Mouse (Mus musculus): Measurements from ENCODE around the gene Cpne6. TPM values are rescaled to one million over a fixed set of nuclear protein-coding genes. Genes with fewer than 3 reads are reported as not detected.
A peak's percentile ranks its signal among the peaks of the same experiment; 100 is the strongest.

The Cpne6 gene
- polyA plus RNA-seq, 1 experiment from 2014 or later, result 0.74 TPM

DNA sequence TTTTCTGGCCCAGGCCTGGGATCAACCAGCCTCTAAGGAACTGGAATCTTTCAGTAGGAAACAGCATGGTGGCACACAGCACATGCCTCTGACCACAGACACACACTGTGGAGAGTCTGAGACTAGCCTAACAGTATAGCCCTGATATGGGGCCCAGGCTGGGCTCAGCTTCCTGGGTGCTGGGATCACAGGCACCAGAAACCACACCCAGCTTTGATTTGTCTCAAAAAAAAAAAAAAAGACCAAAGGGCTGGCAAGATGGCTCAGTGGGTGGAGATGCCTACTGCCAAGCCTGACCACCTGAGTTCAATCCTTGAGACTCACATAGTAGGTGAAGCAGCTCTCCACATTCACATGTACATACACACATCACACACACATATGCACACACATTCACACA, 44.4 kb downstream of the Cpne6 start:
- Histone ChIP-seq H3K27ac (replicated peaks; ENCODE audit: low read depth, low read length) (no peak overlapping the region), H3K4me2 (ENCODE audit: low read length) (no peak overlapping the region), H3K4me1 (ENCODE audit: control insufficient read depth, insufficient read depth, low read length) (peaks cover 3% of the 10 kb centered on the region; the same call in 1 of the 2 replicates), H3K27me3 (ENCODE audit: control insufficient read depth, insufficient read depth, low read length) (no peaks in the 10 kb centered on the region), H3K9ac (replicated peaks; ENCODE audit: low read length) (no peak overlapping the region), H3K9me3 (ENCODE audit: control insufficient read depth, low read length) (no peaks in the 10 kb centered on the region), H3K4me3 (replicated peaks; ENCODE audit: low read depth, low read length) (no peak overlapping the region), H3K36me3 (ENCODE audit: control insufficient read depth, insufficient read depth, low read length) (peaks cover 2% of the 10 kb centered on the region; the same call in 1 of the 2 replicates)
- no peak for ATAC-seq (ENCODE audit: low FRiP score, low TSS enrichment)
- DNase-seq, result no peak

DNA sequence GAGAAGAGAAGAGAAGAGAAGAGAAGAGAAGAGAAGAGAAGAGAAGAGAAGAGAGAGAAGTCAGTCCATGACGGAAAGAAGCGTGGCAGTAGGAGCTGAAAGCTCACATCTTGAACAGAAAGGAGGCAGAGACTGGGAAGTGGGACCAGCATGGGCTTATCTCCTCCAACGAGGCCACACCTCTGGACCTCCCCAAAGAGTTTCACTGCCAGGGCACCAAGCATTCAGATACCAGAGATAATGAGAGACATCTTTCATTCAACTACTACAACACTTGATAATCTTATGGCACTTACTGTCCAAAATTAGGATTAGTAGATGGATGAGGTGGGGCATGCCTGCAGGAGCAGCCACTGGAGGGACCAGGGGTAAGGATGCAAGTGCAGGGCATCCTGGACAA, 45.5 kb downstream of the Cpne6 start:
- H3K4me3 ChIP-seq (replicated peaks; ENCODE audit: low read depth, low read length), result no peak overlapping the region
- H3K27me3 ChIP-seq (ENCODE audit: control insufficient read depth, insufficient read depth, low read length), result no peaks in the 10 kb centered on the region

DNA sequence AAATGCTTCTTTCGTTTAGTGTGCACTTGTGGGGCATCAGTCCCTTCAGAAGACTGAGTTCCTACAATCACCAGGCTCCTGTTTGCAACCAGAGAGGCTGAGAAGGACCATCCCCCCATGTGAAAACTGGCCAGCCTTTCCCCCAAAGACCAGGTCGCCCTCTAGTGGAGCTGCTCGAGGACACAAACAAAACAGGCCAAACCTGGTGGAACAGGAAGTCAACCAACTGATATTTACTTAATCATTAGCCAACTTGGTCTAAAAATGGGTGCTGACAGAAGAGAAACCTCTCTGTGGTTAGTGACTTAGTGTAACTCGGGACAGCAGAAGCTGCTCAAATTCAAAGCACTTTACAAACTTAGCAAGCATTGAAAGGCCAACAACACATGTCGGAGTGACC, 46.8 kb downstream of the Cpne6 start:
- H3K27ac ChIP-seq (replicated peaks; ENCODE audit: low read depth, low read length), result no peak overlapping the region
- no peaks in the 10 kb centered on the region for H3K27me3 ChIP-seq (ENCODE audit: control insufficient read depth, insufficient read depth, low read length)
- H3K4me1 ChIP-seq (ENCODE audit: control insufficient read depth, insufficient read depth, low read length), result peaks cover 11% of the 10 kb centered on the region
- 29% methylated on average over 5 of the region's 5 CpGs for WGBS
- no peak for ATAC-seq (ENCODE audit: low FRiP score, low TSS enrichment)
- H3K4me2 ChIP-seq (ENCODE audit: low read length), result no peak overlapping the region
- H3K36me3 ChIP-seq (ENCODE audit: control insufficient read depth, insufficient read depth, low read length), result no peaks in the 10 kb centered on the region
- no peak overlapping the region for H3K4me3 ChIP-seq (replicated peaks; ENCODE audit: low read depth, low read length)
- H3K9ac ChIP-seq (replicated peaks; ENCODE audit: low read length), result no peak overlapping the region
- no peaks in the 10 kb centered on the region for H3K9me3 ChIP-seq (ENCODE audit: control insufficient read depth, low read length)
- peak; percentile 83 for DNase-seq

More for the DNA sequence above, 45.5 kb downstream of the Cpne6 start:
- Histone ChIP-seq H3K4me2 (ENCODE audit: low read length) (no peak overlapping the region), H3K9me3 (ENCODE audit: control insufficient read depth, low read length) (no peaks in the 10 kb centered on the region), H3K27ac (replicated peaks; ENCODE audit: low read depth, low read length) (no peak overlapping the region), H3K4me1 (ENCODE audit: control insufficient read depth, insufficient read depth, low read length) (peaks cover 3% of the 10 kb centered on the region; the same call in 1 of the 2 replicates), H3K36me3 (ENCODE audit: control insufficient read depth, insufficient read depth, low read length) (no peaks in the 10 kb centered on the region), H3K9ac (replicated peaks; ENCODE audit: low read length) (no peak overlapping the region)
- ATAC-seq (ENCODE audit: low FRiP score, low TSS enrichment) (no peak), DNase-seq (no peak)
- 75% methylated on average over 3 of the region's 3 CpGs for WGBS

DNA sequence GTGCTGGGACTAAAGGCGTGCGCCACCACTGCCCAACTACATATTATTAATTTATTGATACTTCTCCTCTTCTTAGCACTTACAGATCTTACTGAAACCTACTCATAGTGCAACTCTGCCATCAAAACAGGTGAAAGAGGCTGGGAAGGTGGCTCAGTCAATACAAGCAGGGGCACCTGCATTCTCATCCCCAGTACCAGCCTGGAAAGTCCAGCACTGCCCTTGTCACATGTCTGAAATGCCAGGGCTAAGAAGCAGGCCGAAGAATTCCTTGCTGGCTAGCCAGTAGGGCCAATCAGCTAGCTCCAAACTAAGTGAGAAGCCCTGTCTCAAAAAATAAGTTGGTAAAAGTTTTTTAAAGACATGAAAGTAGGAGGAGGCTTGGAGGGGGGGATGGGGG, 47.3 kb downstream of the Cpne6 start:
- no peak overlapping the region for H3K4me3 ChIP-seq (replicated peaks; ENCODE audit: low read depth, low read length)
- no peaks in the 10 kb centered on the region for H3K36me3 ChIP-seq (ENCODE audit: control insufficient read depth, insufficient read depth, low read length)
- H3K27ac ChIP-seq (replicated peaks; ENCODE audit: low read depth, low read length), result no peak overlapping the region
- H3K27me3 ChIP-seq (ENCODE audit: control insufficient read depth, insufficient read depth, low read length), result no peaks in the 10 kb centered on the region
- ATAC-seq (ENCODE audit: low FRiP score, low TSS enrichment), result no peak
- H3K9ac ChIP-seq (replicated peaks; ENCODE audit: low read length), result no peak overlapping the region
- H3K9me3 ChIP-seq (ENCODE audit: control insufficient read depth, low read length), result no peaks in the 10 kb centered on the region
- H3K4me1 ChIP-seq (ENCODE audit: control insufficient read depth, insufficient read depth, low read length), result peaks cover 11% of the 10 kb centered on the region
- no peak overlapping the region for H3K4me2 ChIP-seq (ENCODE audit: low read length)
- no peak for DNase-seq
- 89% methylated on average over 3 of the region's 3 CpGs for WGBS

DNA sequence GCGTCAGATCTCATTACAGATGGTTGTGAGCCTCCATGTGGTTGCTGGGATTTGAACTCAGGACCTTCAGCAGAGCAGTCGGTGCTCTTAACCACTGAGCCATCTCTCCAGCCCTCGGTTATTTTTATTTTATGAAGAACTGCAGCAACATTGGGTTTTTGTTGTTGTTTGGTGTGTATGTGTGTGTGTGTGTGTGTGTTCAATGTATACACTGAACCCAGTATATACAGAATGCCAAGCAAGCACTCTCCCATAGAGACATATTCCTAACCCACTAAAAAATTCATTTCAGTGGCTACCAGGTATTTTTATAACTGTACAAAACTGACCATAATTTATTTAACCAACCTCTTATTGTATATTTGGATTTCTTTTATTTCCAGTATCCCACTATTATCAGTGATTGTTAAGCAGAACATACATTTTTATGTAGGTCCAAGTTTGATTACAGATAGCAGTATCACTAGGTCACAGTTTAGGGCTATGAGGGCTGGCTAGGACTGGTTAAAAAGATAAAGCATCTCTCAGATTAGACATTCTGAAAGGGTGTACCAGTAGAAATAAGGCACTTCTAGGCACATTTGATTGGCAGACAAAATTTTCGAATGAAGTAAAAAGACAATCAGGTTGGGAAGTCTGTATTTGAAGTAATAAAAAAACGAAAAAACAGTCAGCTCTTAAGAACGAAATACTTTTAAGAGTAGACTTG, 48.6 kb downstream of the Cpne6 start:
- Histone ChIP-seq H3K36me3 (ENCODE audit: control insufficient read depth, insufficient read depth, low read length) (peaks cover 7% of the 10 kb centered on the region), H3K9me3 (ENCODE audit: control insufficient read depth, low read length) (no peaks in the 10 kb centered on the region), H3K27ac (replicated peaks; ENCODE audit: low read depth, low read length) (0 out of 2 replicates have a peak overlapping the region, but pooled peaks have one; percentile 98), H3K4me2 (ENCODE audit: low read length) (peak overlapping the region; percentile 89), H3K9ac (replicated peaks; ENCODE audit: low read length) (peak overlapping the region; percentile 75), H3K4me1 (ENCODE audit: control insufficient read depth, insufficient read depth, low read length) (peaks cover 11% of the 10 kb centered on the region), H3K4me3 (replicated peaks; ENCODE audit: low read depth, low read length) (peak overlapping the region; percentile 67), H3K27me3 (ENCODE audit: control insufficient read depth, insufficient read depth, low read length) (no peaks in the 10 kb centered on the region)
- WGBS, result 64% methylated on average over 6 of the region's 6 CpGs
- ATAC-seq (ENCODE audit: low FRiP score, low TSS enrichment), result no peak
- no peak for DNase-seq

DNA sequence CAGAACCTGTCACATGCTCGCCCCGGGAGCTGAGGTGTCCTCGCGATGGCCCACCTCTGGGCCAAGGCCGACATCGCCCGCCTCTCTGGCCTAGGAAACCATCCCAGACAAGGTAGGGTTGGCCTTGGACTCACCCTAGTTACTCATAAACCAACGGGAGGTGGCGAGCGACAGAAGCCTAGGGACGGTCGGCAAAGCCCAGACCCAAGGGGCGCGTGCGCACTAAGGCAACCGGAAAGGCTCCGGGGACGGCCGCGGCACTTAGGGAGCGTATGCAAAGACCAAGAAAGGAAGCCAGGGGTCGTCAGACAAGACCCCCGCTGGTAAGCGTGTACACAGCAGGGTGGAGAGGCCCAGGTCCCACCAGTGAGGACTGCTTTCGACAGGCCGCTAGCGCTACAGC, 49.6 kb downstream of the Cpne6 start, which contains the start of gene Dcaf11:
Dcaf11 (plus strand) TSS at position 208 of the 403 bp plus-strand sequence.
- Histone ChIP-seq H3K4me2 (ENCODE audit: low read length) (peak within 1 kb of the TSS; percentile 89), H3K4me1 (ENCODE audit: control insufficient read depth, insufficient read depth, low read length) (peaks cover 11% of the 10 kb centered on the region), H3K27me3 (ENCODE audit: control insufficient read depth, insufficient read depth, low read length) (no peaks in the 10 kb centered on the region), H3K4me3 (replicated peaks; ENCODE audit: low read depth, low read length) (peak within 1 kb of the TSS; percentile 67), H3K36me3 (ENCODE audit: control insufficient read depth, insufficient read depth, low read length) (peaks cover 15% of the 10 kb centered on the region), H3K9ac (replicated peaks; ENCODE audit: low read length) (peak within 1 kb of the TSS; percentile 75), H3K27ac (replicated peaks; ENCODE audit: low read depth, low read length) (peak within 1 kb of the TSS; percentile 98), H3K9me3 (ENCODE audit: control insufficient read depth, low read length) (no peaks in the 10 kb centered on the region)
- ATAC-seq (ENCODE audit: low FRiP score, low TSS enrichment), result peak; percentile 82
- under 1% methylated on average over 27 of the region's 27 CpGs for WGBS
- peak; percentile 97 for DNase-seq

DNA sequence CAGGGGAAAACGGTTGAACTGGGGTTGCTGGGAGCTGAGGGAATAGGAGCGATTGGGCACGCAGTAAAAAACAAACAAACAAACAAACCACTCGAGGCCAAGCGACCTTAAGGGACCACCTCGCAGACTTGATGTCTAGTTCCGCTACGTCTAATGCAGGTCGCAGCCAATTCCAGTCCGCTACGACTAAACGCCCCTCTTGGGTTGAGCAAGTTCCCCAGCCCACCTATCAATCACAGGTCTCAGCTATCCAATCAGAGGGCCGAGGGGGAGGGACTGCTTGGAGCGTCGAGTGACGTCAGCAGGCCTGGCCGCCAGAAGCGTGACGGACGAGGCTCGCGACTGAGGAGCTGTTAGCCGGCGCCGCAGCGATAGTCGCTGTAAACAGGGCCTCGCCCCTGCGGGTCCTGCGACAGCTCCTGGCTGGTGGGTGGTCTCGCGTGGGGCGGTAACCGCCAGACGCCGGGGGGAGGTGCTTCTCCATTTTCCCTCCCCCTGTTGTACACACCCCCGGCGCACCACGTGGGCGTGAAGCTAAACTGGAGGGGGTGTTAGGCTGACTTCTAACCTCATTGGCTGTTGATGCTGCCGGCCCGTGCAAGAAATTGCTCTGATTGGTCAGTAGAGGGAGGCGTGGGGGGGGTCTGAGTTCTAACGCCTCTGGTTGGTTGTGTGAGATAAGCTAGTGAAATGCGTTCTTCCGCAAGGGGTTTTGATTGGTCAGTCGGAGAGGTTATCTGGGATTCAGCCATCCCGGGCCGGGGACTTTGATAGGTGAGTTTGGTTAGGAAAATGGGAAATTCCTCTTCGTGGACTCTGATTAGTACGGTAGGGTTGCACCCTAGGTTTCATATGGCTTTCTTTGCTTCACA, 50.2 kb downstream of the Cpne6 start, which contains the start of gene A730061H03Rik:
A730061H03Rik (minus strand) TSS at position 205 of the 872 bp plus-strand sequence.
- Histone ChIP-seq H3K4me3 (replicated peaks; ENCODE audit: low read depth, low read length) (peak within 1 kb of the TSS; percentile 67), H3K9ac (replicated peaks; ENCODE audit: low read length) (peak within 1 kb of the TSS; percentile 75), H3K27ac (replicated peaks; ENCODE audit: low read depth, low read length) (peak within 1 kb of the TSS; percentile 98), H3K4me2 (ENCODE audit: low read length) (peak within 1 kb of the TSS; percentile 89), H3K4me1 (ENCODE audit: control insufficient read depth, insufficient read depth, low read length) (peaks cover 11% of the 10 kb centered on the region), H3K27me3 (ENCODE audit: control insufficient read depth, insufficient read depth, low read length) (no peaks in the 10 kb centered on the region), H3K36me3 (ENCODE audit: control insufficient read depth, insufficient read depth, low read length) (peaks cover 22% of the 10 kb centered on the region), H3K9me3 (ENCODE audit: control insufficient read depth, low read length) (no peaks in the 10 kb centered on the region)
- DNase-seq (peak; percentile 99), ATAC-seq (ENCODE audit: low FRiP score, low TSS enrichment) (peak; percentile 97)
- under 1% methylated on average over 51 of the region's 51 CpGs for WGBS

DNA sequence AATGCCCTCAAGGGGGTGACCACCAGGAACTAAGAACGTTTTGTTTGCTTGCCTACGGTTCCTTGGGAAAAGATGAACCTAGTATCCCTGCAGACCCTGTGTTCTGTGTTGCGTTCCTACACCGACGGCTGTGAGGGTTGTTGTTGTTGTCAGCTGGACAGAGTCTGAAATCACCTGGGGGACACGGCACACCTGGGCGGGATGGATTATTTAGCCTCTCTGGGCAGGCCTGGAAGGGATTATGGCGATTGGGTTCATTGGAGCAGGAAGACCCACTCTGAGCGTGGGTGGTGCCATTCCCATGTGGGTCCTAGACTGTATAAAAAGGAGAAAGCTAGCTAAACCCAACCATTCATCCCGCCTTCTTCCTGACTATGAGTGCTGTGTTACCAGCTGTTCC, 51.6 kb downstream of the Cpne6 start:
- DNase-seq (no peak), ATAC-seq (ENCODE audit: low FRiP score, low TSS enrichment) (no peak)
- no peak overlapping the region for H3K4me3 ChIP-seq (replicated peaks; ENCODE audit: low read depth, low read length)
- 0 out of 2 replicates have a peak overlapping the region, but pooled peaks have one; percentile 89 for H3K4me2 ChIP-seq (ENCODE audit: low read length)
- peaks cover 36% of the 10 kb centered on the region for H3K36me3 ChIP-seq (ENCODE audit: control insufficient read depth, insufficient read depth, low read length)
- no peak overlapping the region for H3K27ac ChIP-seq (replicated peaks; ENCODE audit: low read depth, low read length)
- H3K27me3 ChIP-seq (ENCODE audit: control insufficient read depth, insufficient read depth, low read length), result no peaks in the 10 kb centered on the region
- H3K4me1 ChIP-seq (ENCODE audit: control insufficient read depth, insufficient read depth, low read length), result peaks cover 11% of the 10 kb centered on the region
- no peak overlapping the region for H3K9ac ChIP-seq (replicated peaks; ENCODE audit: low read length)
- no peaks in the 10 kb centered on the region for H3K9me3 ChIP-seq (ENCODE audit: control insufficient read depth, low read length)
- 85% methylated on average over 10 of the region's 10 CpGs for WGBS

Data from midbrain, embryonic 14.5 days (tissue).